7 mouse cellular contexts compared by ENCODE assay signal in the genomic region with DNA sequence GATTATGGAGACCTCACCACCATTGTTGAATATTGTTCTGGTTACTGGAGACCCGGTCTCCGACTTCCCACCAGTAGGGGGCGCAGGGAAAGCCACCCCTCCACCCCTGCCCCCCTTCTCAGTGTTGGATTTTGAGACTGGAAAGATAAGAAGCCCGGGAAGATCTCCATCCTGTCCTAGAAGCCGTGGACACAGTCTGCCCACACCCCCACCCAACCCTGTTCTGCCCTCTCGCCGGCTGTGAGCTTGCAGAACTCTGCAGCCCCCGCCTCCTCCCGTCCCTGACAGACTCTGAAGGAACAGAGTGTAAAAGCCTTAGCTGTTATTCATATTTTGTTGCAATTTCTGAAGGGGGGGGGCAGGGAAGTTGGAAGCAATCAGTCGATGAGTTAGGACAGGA. TPM values are rescaled to one million over a fixed set of nuclear protein-coding genes. Genes with fewer than 3 reads are reported as not detected.
DNase-seq lines count a peak whose midpoint lies in the region; ATAC-seq and TF ChIP-seq lines count a peak whose summit lies in the region.

No protein-coding gene starts in this region.

- H3K4me2 ChIP-seq in heart, postnatal 0 days (ENCODE audit: low read depth, low read length), result peak overlapping the region; percentile 42

- no peak for TF ChIP-seq EP300 in heart, postnatal 0 days (IDR thresholded peaks at IDR 0.05; ENCODE audit: low read depth)

- H3K9ac ChIP-seq in heart, postnatal 0 days (replicated peaks; ENCODE audit: low read depth, low read length), result no peak overlapping the region

- H3K36me3 ChIP-seq in heart, postnatal 0 days (replicated peaks; ENCODE audit: control insufficient read depth, insufficient read depth, low read length), result peaks cover 11% of the 10 kb centered on the region

- 0 out of 2 replicates have a peak overlapping the region, but pooled peaks have one; percentile 6 for H3K4me3 ChIP-seq in heart, postnatal 0 days (ENCODE audit: low read depth, low read length)

- no peaks in the 10 kb centered on the region for H3K27me3 ChIP-seq in heart, postnatal 0 days (ENCODE audit: control insufficient read depth, insufficient read depth, low read length)

- no peaks in the 10 kb centered on the region for H3K9me3 ChIP-seq in heart, postnatal 0 days (replicated peaks; ENCODE audit: control insufficient read depth, low read length)

- peak; percentile 52 for ATAC-seq in heart, postnatal 0 days (ENCODE audit: insufficient read depth, low read depth)
- peak; percentile 21; the same call in 1 of the 2 replicates for ATAC-seq in megakaryocyte progenitor cell, adult 5-6 weeks (replicated peaks; ENCODE audit: poor library complexity)

- TF ChIP-seq CTCF in heart, postnatal 0 days (IDR thresholded peaks at IDR 0.05; ENCODE audit: low read depth), result peak; percentile 58

- DNase-seq in A20 (ENCODE audit: low read depth, low spot score), result peak; percentile 41
- DNase-seq in ES-CJ7 (ENCODE audit: low read depth, low spot score), result peak; percentile 83
- peak; percentile 87 for DNase-seq in embryo, embryonic 9.5 days (ENCODE audit: extremely low spot score)
- peak; percentile 71 for DNase-seq in heart, postnatal 0 days (ENCODE audit: low spot score)
- peak; percentile 88 to 90 for DNase-seq in kidney, postnatal 36 days
- DNase-seq in right cerebral cortex, postnatal 14 days, result peak; percentile 77

- 7% methylated on average over 10 of the region's 10 CpGs for WGBS in heart, postnatal 0 days

- H3K27ac ChIP-seq in heart, postnatal 0 days (ENCODE audit: low read depth), result peak overlapping the region; percentile 84

- peaks cover 68% of the 10 kb centered on the region for H3K4me1 ChIP-seq in heart, postnatal 0 days (ENCODE audit: control insufficient read depth, insufficient read depth)

RNA-seq across cellular contexts. Expression of gene Rara, which starts 26.8 kb away (rescaled TPM):
- total RNA-seq in heart, postnatal 0 days (2014; rRNA removed; ENCODE audit: low replicate concordance), result 24.0 and 36.2 TPM in 2 replicates
- 14.7 and 15.8 TPM in 2 replicates for polyA plus RNA-seq in heart, postnatal 0 days (2015; fragmentation: Nextera tagmentation; extraction: Ambion mirVana)
- total RNA-seq in megakaryocyte progenitor cell, adult 5-6 weeks (2015), result 4.4 and 5.9 TPM in 2 replicates
- total RNA-seq in megakaryocyte progenitor cell, adult 5-6 weeks (2017), result 1.6 and 2.2 TPM in 2 replicates

RNA-seq across cellular contexts. Expression of gene Gjd3, which starts 28.4 kb away (rescaled TPM):
- 4.2 and 14.7 TPM in 2 replicates for total RNA-seq in heart, postnatal 0 days (2014; rRNA removed; ENCODE audit: low replicate concordance)
- 5.8 and 6.3 TPM in 2 replicates for polyA plus RNA-seq in heart, postnatal 0 days (2015; fragmentation: Nextera tagmentation; extraction: Ambion mirVana)
- total RNA-seq in megakaryocyte progenitor cell, adult 5-6 weeks (2015), result not detected in 2 replicates
- total RNA-seq in megakaryocyte progenitor cell, adult 5-6 weeks (2017), result not detected in 2 replicates

RNA-seq across cellular contexts. Expression of gene Cdc6, which starts 46.8 kb away (rescaled TPM):
- 1.4 and 2.2 TPM in 2 replicates for total RNA-seq in heart, postnatal 0 days (2014; rRNA removed; ENCODE audit: low replicate concordance)
- polyA plus RNA-seq in heart, postnatal 0 days (2015; fragmentation: Nextera tagmentation; extraction: Ambion mirVana), result 4.2 and 4.5 TPM in 2 replicates
- 42.6 and 56.1 TPM in 2 replicates for total RNA-seq in megakaryocyte progenitor cell, adult 5-6 weeks (2015)
- 40.7 and 44.1 TPM in 2 replicates for total RNA-seq in megakaryocyte progenitor cell, adult 5-6 weeks (2017)

Comparison
In these comparisons a context has a peak if more than half of its experiments do, and no peak if none do; other contexts are left out.
1. Peak in every context shown above with its lines: DNase-seq, ATAC-seq, H3K4me3 ChIP-seq and H3K27ac ChIP-seq.
2. RNA of gene Cdc6, which starts 46.8 kb away (total RNA-seq): 40.7 to 56.1 TPM in megakaryocyte progenitor cell, adult 5-6 weeks; 1.4 to 2.2 TPM in heart, postnatal 0 days; every median in the first group is over 10 times any median in the second.